In genomic region chr17:31263770-31264169, GRCm38 (mm10) we compare ENCODE assay signal across 28 mouse cellular contexts. TPM values are rescaled to one million over a fixed set of nuclear protein-coding genes. Genes with fewer than 3 reads are reported as not detected.
A peak's percentile ranks its signal among the peaks of the same experiment; 100 is the strongest.
DNase-seq lines count a peak whose midpoint lies in the region; ATAC-seq and TF ChIP-seq lines count a peak whose summit lies in the region.
"Had no signal": no experiment of that assay in that cellular context is flagged by ENCODE, and none has a peak within 500 bp of the region (broad histone marks: within the 10 kb centered on the region; RNA-seq: fewer than 3 reads in every experiment).

No protein-coding gene starts in this region.

- in situ Hi-C loops in ES-E14 (cut with MboI; ENCODE audit: low sequenced_read_pairs in 2 of 2, unreplicated experiment in 2 of 2): no loop called here

- H3K4me2 ChIP-seq in forebrain, embryonic 16.5 days (ENCODE audit: low read length): no peak overlapping the region
- H3K4me2 ChIP-seq: embryonic facial prominence, embryonic 13.5 days; embryonic facial prominence, embryonic 15.5 days; forebrain, embryonic 12.5 days had no signal

- no peak for TF ChIP-seq POLR2A in ES-Bruce4 (IDR thresholded peaks at IDR 0.05; ENCODE audit: insufficient read depth, low read length)

- H3K9me3 ChIP-seq in ES-Bruce4 (replicated peaks; ENCODE audit: control insufficient read depth, insufficient read depth, low read length, poor library complexity, severe bottlenecking) (no peaks in the 10 kb centered on the region), ES-E14 (ENCODE audit: control insufficient read depth, insufficient read depth, low read depth, low read length) (no peaks in the 10 kb centered on the region)
- H3K9me3 ChIP-seq in forebrain, embryonic 16.5 days (ENCODE audit: control insufficient read depth, low read length): no peaks in the 10 kb centered on the region
- H3K9me3 ChIP-seq: embryonic facial prominence, embryonic 13.5 days; embryonic facial prominence, embryonic 15.5 days; forebrain, embryonic 10.5 days; forebrain, embryonic 12.5 days had no signal

- TF ChIP-seq CTCF in ES-Bruce4 (IDR thresholded peaks at IDR 0.05; ENCODE audit: low read depth, low read length): no peak

- no peaks in the 10 kb centered on the region for H3K27me3 ChIP-seq in ES-Bruce4 (ENCODE audit: control insufficient read depth, insufficient read depth, low read length, poor library complexity, severe bottlenecking)
- no peaks in the 10 kb centered on the region for H3K27me3 ChIP-seq in forebrain, embryonic 16.5 days (replicated peaks; ENCODE audit: control insufficient read depth, insufficient read depth, low read length)
- H3K27me3 ChIP-seq: embryonic facial prominence, embryonic 13.5 days; embryonic facial prominence, embryonic 15.5 days; forebrain, embryonic 12.5 days had no signal

- peaks cover 22% of the 10 kb centered on the region for H3K4me1 ChIP-seq in ES-Bruce4 (ENCODE audit: control insufficient read depth, insufficient read depth, low read length)
- peaks cover 5 to 35% of the 10 kb centered on the region in 2 experiments for H3K4me1 ChIP-seq in ES-E14 (ENCODE audit: control insufficient read depth in 2 of 2, insufficient read depth in 2 of 2, low read length in 2 of 2, poor library complexity in 1 of 2)
- no peaks in the 10 kb centered on the region for H3K4me1 ChIP-seq in forebrain, embryonic 16.5 days (replicated peaks; ENCODE audit: control insufficient read depth, insufficient read depth, low read length)

- ATAC-seq in forebrain, embryonic 16.5 days: no peak
- ATAC-seq: CD4-positive, CD25-positive, alpha-beta regulatory T cell, adult 4 months; forebrain, embryonic 14.5 days; forebrain, postnatal 0 days had no signal

- TF ChIP-seq EP300 in ES-Bruce4 (IDR thresholded peaks at IDR 0.05; ENCODE audit: insufficient read depth, low read depth, low read length): no peak

- WGBS in forebrain, embryonic 16.5 days: 85% methylated on average over 5 of the region's 5 CpGs

- H3K4me3 ChIP-seq in ES-Bruce4 (ENCODE audit: low read depth, low read length) (no peak overlapping the region), ES-E14 (ENCODE audit: insufficient read depth in 1 of 2, low read depth in 1 of 2, low read length in 2 of 2, poor library complexity in 1 of 2, severe bottlenecking in 1 of 2) (no peak overlapping the region)
- H3K4me3 ChIP-seq in forebrain, embryonic 16.5 days (replicated peaks; ENCODE audit: low read length): no peak overlapping the region
- H3K4me3 ChIP-seq: embryonic facial prominence, embryonic 13.5 days; embryonic facial prominence, embryonic 15.5 days; erythroblast, embryonic 14.5 days; forebrain, embryonic 10.5 days; forebrain, embryonic 12.5 days had no signal

- H3K36me3 ChIP-seq in ES-Bruce4 (ENCODE audit: control insufficient read depth, insufficient read depth, low read length, poor library complexity, severe bottlenecking): no peaks in the 10 kb centered on the region
- H3K36me3 ChIP-seq in ES-E14 (ENCODE audit: control insufficient read depth, insufficient read depth, low read length, poor library complexity, severe bottlenecking): no peaks in the 10 kb centered on the region
- no peaks in the 10 kb centered on the region for H3K36me3 ChIP-seq in forebrain, embryonic 16.5 days (ENCODE audit: control insufficient read depth, insufficient read depth)
- H3K36me3 ChIP-seq: embryonic facial prominence, embryonic 13.5 days; embryonic facial prominence, embryonic 15.5 days; forebrain, embryonic 10.5 days; forebrain, embryonic 12.5 days had no signal

- DNase-seq in adrenal gland, postnatal 10 days: peak; percentile 1
- no peak for DNase-seq in adrenal gland, postnatal 25 days
- DNase-seq in right cerebral cortex, postnatal 25 days: peak; percentile 3
- DNase-seq in right cerebral cortex, postnatal 14 days: no peak
- DNase-seq in ES-E14 (ENCODE audit: low read depth, low spot score) (no peak), liver (no peak)
- DNase-seq: adrenal gland, adult 2 months; adrenal gland, postnatal 14 days; B cell, adult 2 months; cerebellum, adult 11 months; cerebellum, adult 18-20 months; cerebellum, adult 8-10 months; cerebellum, adult 9-11 months; cerebellum, postnatal 14 days; cerebellum, postnatal 36 days; embryo, embryonic 11 days; forebrain, postnatal 0 days had no signal

- no peak overlapping the region for H3K9ac ChIP-seq in ES-Bruce4 (ENCODE audit: low read depth, poor library complexity, severe bottlenecking)
- no peak overlapping the region for H3K9ac ChIP-seq in ES-E14 (ENCODE audit: insufficient read depth, low read depth, low read length, poor library complexity, severe bottlenecking)
- no peak overlapping the region for H3K9ac ChIP-seq in forebrain, embryonic 16.5 days (replicated peaks; ENCODE audit: low read depth, low read length)
- H3K9ac ChIP-seq: embryonic facial prominence, embryonic 13.5 days; embryonic facial prominence, embryonic 15.5 days; forebrain, embryonic 12.5 days; forebrain, postnatal 0 days had no signal

- peak overlapping the region; percentile 96 for H3K27ac ChIP-seq in ES-Bruce4 (ENCODE audit: insufficient read depth, low read length)
- H3K27ac ChIP-seq in ES-E14 (ENCODE audit: insufficient read depth, low read depth, low read length, poor library complexity, severe bottlenecking): peak overlapping the region; percentile 69; the same call in 1 of the 2 replicates
- no peak overlapping the region for H3K27ac ChIP-seq in forebrain, embryonic 16.5 days (ENCODE audit: low read length)
- H3K27ac ChIP-seq: embryonic facial prominence, embryonic 13.5 days; embryonic facial prominence, embryonic 15.5 days; forebrain, embryonic 10.5 days; forebrain, embryonic 12.5 days had no signal

TF ChIP-seq in ES-E14, 5 proteins besides CTCF, POLR2A, EP300 and RAD21:
- TF ChIP-seq CHD2 (IDR thresholded peaks at IDR 0.05; ENCODE audit: low read depth, low read length) (no peak), MAFK (IDR thresholded peaks at IDR 0.05; ENCODE audit: insufficient read depth, low read depth, low read length) (no peak), HCFC1 (IDR thresholded peaks at IDR 0.05; ENCODE audit: borderline replicate concordance, insufficient read depth, low read length) (no peak), ZC3H11A (IDR thresholded peaks at IDR 0.05; ENCODE audit: borderline replicate concordance, low read depth, low read length) (no peak), ZNF384 (IDR thresholded peaks at IDR 0.05; ENCODE audit: low read depth, low read length) (no peak)

RNA-seq across cellular contexts. Expression of gene Rsph1, which starts 13.4 kb away (rescaled TPM):
- total RNA-seq in adrenal gland, postnatal 10 days (2021): 1 to 10 TPM; 3.5 to 4.6 TPM
- 4.3 and 6.4 TPM in 2 replicates for total RNA-seq in adrenal gland, postnatal 25 days (2021)
- polyA plus RNA-seq in ES-Bruce4 (2011; ENCODE audit: insufficient read depth, insufficient read length, low read depth, missing spikeins): 11.3 and 11.5 TPM in 2 replicates
- total RNA-seq in ES-E14 (2012; rRNA removed): 1.4 and 1.9 TPM in 2 replicates
- polyA plus RNA-seq in forebrain, embryonic 16.5 days (2015; fragmentation: Nextera tagmentation; extraction: Ambion mirVana): 3.7 and 4.5 TPM in 2 replicates
- total RNA-seq: CH12.LX; common myeloid progenitor, adult 5-6 weeks had no signal
- polyA plus RNA-seq: erythroblast, embryonic 14.5 days had no signal

RNA-seq across cellular contexts. Expression of gene Slc37a1, which starts 22.8 kb away (rescaled TPM):
- total RNA-seq in adrenal gland, postnatal 10 days (2021): 10 to 100 TPM in 1 of 2 experiments, 1 to 10 TPM in 1; 4.4 to 10.9 TPM
- total RNA-seq in adrenal gland, postnatal 25 days (2021): 15.5 and 16.3 TPM in 2 replicates
- polyA plus RNA-seq in ES-Bruce4 (2011; ENCODE audit: insufficient read depth, insufficient read length, low read depth, missing spikeins): 13.4 and 14.6 TPM in 2 replicates
- 37.5 and 64.8 TPM in 2 replicates for total RNA-seq in ES-E14 (2012; rRNA removed)
- polyA plus RNA-seq in forebrain, embryonic 16.5 days (2015; fragmentation: Nextera tagmentation; extraction: Ambion mirVana): 9.9 and 14.2 TPM in 2 replicates

RNA-seq across cellular contexts. Expression of gene Ubash3a, which starts 56.1 kb away (rescaled TPM):
- total RNA-seq in adrenal gland, postnatal 10 days (2021): 1 to 10 TPM in 1 of 2 experiments, under 1 TPM in 1; 0.69 to 1.3 TPM
- total RNA-seq in adrenal gland, postnatal 25 days (2021): not detected in 2 replicates
- polyA plus RNA-seq in ES-Bruce4 (2011; ENCODE audit: insufficient read depth, insufficient read length, low read depth, missing spikeins): 3.5 and 4.4 TPM in 2 replicates
- total RNA-seq in ES-E14 (2012; rRNA removed): 6.7 and 11.2 TPM in 2 replicates
- polyA plus RNA-seq in forebrain, embryonic 16.5 days (2015; fragmentation: Nextera tagmentation; extraction: Ambion mirVana): not detected in 2 replicates
- polyA plus RNA-seq: forebrain, embryonic 14.5 days; forebrain, postnatal 0 days had no signal

Comparison
In these comparisons a context has a peak if more than half of its experiments do, and no peak if none do; other contexts are left out.
1. DNase-seq: peak in adrenal gland, postnatal 10 days (single experiment) and right cerebral cortex, postnatal 25 days (single experiment); none in adrenal gland, postnatal 25 days (single experiment), right cerebral cortex, postnatal 14 days (single experiment), ES-E14 (single experiment) and liver (single experiment).